Mouse (Mus musculus) kidney, embryonic 14.5 days (tissue): ENCODE data around the gene Bend6. TPM values are rescaled to one million over a fixed set of nuclear protein-coding genes. Genes with fewer than 3 reads are reported as not detected.

Source experiments
- ATAC-seq: fragments of 200-750 bp; cut with Nextera tagmentation; 2 replicates; pipeline ENCODE4 v1.8.0; 2017; ENCODE audit warnings: moderate number of reproducible peaks, mild to moderate bottlenecking, moderate TSS enrichment, moderate library complexity; ENCODE audit not compliant: low FRiP score, low TSS enrichment
- H3K27ac ChIP-seq: fragments of 300-500 bp; sonication (generic); 2 replicates; pipeline ENCODE4 v1.5.1; 2014; ENCODE audit warnings: low read depth, mild to moderate bottlenecking, low read length, moderate library complexity, mixed read lengths
- H3K27me3 ChIP-seq: fragments of 300-500 bp; sonication (generic); 2 replicates; pipeline ENCODE4 v1.6.1; 2014; ENCODE audit warnings: mild to moderate bottlenecking, low read length; ENCODE audit not compliant: control insufficient read depth, insufficient read depth
- H3K36me3 ChIP-seq: fragments of 300-500 bp; sonication (generic); 2 replicates; pipeline ENCODE4 v1.6.1; 2014; ENCODE audit warnings: low read length, mixed read lengths; ENCODE audit not compliant: control insufficient read depth, insufficient read depth
- H3K4me1 ChIP-seq: fragments of 300-500 bp; sonication (generic); 2 replicates; pipeline ENCODE4 v1.6.1; 2014; ENCODE audit warnings: low read length, mixed read lengths; ENCODE audit not compliant: control insufficient read depth, insufficient read depth
- H3K4me2 ChIP-seq: fragments of 300-500 bp; sonication (generic); replicated peaks from 2 replicates; pipeline ENCODE4 v1.6.1; 2014; ENCODE audit warnings: low read depth, mild to moderate bottlenecking, low read length
- H3K4me3 ChIP-seq: fragments of 300-500 bp; sonication (generic); 2 replicates; pipeline ENCODE4 v1.5.1; 2014; ENCODE audit warnings: mild to moderate bottlenecking, low read length
- H3K9ac ChIP-seq: fragments of 300-500 bp; sonication (generic); 2 replicates; pipeline ENCODE4 v1.6.1; 2014; ENCODE audit warnings: low read depth, mild to moderate bottlenecking, low read length, moderate library complexity
- H3K9me3 ChIP-seq: fragments of 300-500 bp; sonication (generic); 2 replicates; pipeline ENCODE4 v1.6.1; 2016; ENCODE audit warnings: low read length; ENCODE audit not compliant: control insufficient read depth
- WGBS: fragments of 180-500 bp; shearing (Covaris S2); extraction: QIAGEN DNeasy Blood & Tissue Kit; methylation state at CpG from one replicate; pipeline ENCODE4 v1.1.7; 2014; 5-methylcytosine and 5-hydroxymethylcytosine counted together
- polyA plus RNA-seq: library from polyadenylated mRNA; unstranded; fragments of >200 nt; fragmentation: Nextera tagmentation; extraction: Ambion mirVana; gene quantifications from 2 replicates; pipeline ENCODE4 v1.2.1, GENCODE M21; 2014

The Bend6 gene
- 0.47 and 0.55 TPM in 2 replicates for polyA plus RNA-seq

DNA sequence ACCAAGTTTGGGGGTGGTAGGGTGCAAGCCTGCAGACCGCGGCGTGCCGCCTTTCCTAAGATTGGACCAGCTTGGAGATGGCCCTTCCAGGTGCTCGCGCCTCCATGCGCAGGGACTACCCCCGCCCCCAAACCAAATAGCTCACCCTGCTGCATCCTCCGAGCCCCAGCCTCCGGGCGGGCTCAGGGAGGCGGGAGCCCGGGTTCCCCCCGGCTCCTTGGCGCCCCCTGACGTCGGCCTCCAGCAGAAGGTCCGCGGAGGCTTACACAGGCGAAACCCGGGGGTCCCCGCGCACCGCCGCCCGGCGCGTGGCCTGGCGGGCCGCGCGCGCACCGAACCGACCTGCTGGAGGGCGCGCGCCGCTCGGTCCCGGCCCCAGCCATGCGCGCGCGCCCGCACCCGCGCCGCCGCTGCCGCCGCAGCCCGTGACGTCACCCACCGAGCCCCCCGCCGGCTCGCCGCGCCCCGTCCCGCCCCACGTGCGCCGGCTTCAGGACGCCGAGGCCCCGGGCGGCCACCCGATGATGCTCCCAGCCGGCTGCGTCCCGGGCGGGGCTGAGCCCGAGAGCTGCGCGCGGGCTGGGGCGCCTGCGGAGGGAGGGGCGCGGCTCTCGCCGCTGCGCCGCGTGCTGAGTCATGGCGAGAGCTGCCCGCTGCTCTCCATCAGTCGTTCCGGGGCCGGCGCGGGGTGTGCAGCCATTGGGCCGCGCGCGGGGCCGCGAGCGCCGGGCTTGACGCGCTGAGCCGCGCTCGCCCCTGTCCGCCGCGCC is at the start of gene Bend6:
Bend6 (minus strand) TSS at position 396 of the 770 bp plus-strand sequence.
- H3K27ac ChIP-seq, result no peak within 1 kb of the TSS
- peak; percentile 90 for ATAC-seq
- peaks cover 39% of the 10 kb centered on the region for H3K27me3 ChIP-seq
- 0 out of 2 replicates have a peak, but pooled peaks cover 6% of the 10 kb centered on the region for H3K4me1 ChIP-seq
- H3K4me2 ChIP-seq, result peak within 1 kb of the TSS; percentile 97
- peak within 1 kb of the TSS; percentile 54 for H3K9ac ChIP-seq
- H3K36me3 ChIP-seq, result no peaks in the 10 kb centered on the region
- WGBS, result 0% methylated on average over 49 of the region's 110 CpGs
- peak within 1 kb of the TSS; percentile 67 for H3K4me3 ChIP-seq
- no peaks in the 10 kb centered on the region for H3K9me3 ChIP-seq

GRCm38 (mm10) chr1:33955626-33956025 is 48.0 kb upstream of the Bend6 start:
- H3K4me3 ChIP-seq, result no peak overlapping the region
- H3K9ac ChIP-seq, result no peak overlapping the region
- H3K27me3 ChIP-seq, result no peaks in the 10 kb centered on the region
- H3K27ac ChIP-seq, result no peak overlapping the region
- 93% methylated on average over 6 of the region's 6 CpGs for WGBS
- no peaks in the 10 kb centered on the region for H3K36me3 ChIP-seq
- no peak overlapping the region for H3K4me2 ChIP-seq
- ATAC-seq, result no peak
- no peaks in the 10 kb centered on the region for H3K9me3 ChIP-seq
- no peaks in the 10 kb centered on the region for H3K4me1 ChIP-seq

DNA sequence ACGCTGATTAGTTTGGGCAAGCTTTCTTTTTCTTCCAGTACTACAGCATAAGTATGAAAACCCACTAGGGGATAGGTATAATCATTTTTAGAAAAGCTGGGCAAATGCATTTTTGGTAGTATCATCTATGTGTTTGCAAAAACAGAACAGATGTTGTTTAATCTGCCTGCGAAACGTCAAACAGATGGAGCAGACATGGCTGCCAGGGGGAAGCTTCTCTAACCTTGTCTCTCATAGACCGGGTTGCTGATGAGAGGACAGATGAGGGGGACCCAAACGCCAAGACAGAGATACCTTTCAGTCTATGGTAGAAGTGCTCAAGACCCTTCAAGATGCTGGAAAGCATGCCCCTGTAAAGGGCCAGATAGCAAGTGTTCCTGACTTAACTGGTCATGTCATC is 40.9 kb upstream of the Bend6 start:
- Histone ChIP-seq H3K27ac (no peak overlapping the region), H3K27me3 (no peaks in the 10 kb centered on the region), H3K4me2 (no peak overlapping the region), H3K9ac (no peak overlapping the region), H3K4me3 (no peak overlapping the region), H3K36me3 (no peaks in the 10 kb centered on the region), H3K9me3 (no peaks in the 10 kb centered on the region), H3K4me1 (no peaks in the 10 kb centered on the region)
- 91% methylated on average over 5 of the region's 5 CpGs for WGBS
- ATAC-seq, result no peak

DNA sequence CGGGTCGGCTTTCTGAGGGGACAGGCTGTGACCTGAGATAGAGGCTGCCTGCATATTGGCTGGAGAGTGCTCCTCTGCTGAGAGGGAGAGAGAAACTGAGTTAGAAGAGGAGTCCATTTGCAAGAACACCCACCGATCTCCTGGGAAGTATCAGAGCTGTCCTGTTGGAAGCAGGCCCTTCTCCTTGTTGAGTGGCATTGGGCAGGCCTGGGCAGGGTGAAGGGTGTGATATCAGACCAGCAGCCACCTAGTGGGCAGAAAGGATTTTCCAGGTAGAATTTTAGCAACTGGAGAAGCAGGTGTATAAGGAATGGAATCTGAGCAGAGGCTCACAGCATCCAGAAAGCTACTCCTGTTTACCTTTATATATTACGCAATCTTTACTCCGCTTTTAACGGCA is 40.2 kb upstream of the Bend6 start:
- Histone ChIP-seq H3K4me2 (no peak overlapping the region), H3K9ac (no peak overlapping the region), H3K4me3 (no peak overlapping the region), H3K27ac (no peak overlapping the region), H3K4me1 (no peaks in the 10 kb centered on the region), H3K9me3 (no peaks in the 10 kb centered on the region), H3K36me3 (no peaks in the 10 kb centered on the region), H3K27me3 (no peaks in the 10 kb centered on the region)
- WGBS, result 91% methylated on average over 6 of the region's 6 CpGs
- no peak for ATAC-seq

DNA sequence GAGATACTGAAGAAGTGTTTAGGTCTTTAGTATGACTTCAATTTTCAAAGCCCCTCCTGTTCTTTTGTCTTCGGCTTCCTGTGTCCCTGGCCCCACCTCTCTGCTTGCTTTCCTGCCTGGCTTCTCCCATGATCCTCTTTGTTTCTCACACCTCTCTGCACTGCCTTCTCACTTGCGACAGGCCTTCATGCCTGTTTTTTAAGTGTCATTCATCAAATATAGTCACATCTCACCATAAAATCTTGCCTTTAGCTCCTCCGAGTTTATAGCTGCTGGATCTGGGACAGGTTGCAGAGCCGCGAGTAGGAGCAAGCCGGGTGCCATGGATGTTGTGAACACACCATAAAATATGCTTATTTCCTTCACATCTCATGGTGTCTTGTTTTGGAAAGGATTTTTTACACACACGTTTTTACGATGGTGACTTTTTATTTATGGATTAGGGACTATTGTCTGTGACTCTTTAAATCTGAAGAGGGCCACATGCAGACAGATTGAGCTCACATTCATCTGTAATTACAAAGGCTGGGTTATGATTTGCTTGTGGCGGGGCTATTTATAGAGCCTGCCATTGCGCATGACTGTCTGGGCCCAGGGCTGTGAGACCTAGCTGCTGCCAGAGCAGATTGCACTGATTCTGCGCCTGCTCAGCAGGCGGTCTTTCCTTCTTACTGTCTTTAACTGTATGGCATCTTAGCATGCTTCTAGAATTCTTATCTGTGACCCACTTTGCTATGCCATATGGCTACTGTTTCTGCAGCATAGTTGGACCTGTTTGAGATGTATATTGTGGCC is 39.2 kb upstream of the Bend6 start:
- Histone ChIP-seq H3K9ac (no peak overlapping the region), H3K4me1 (no peaks in the 10 kb centered on the region), H3K4me2 (no peak overlapping the region), H3K4me3 (no peak overlapping the region), H3K36me3 (no peaks in the 10 kb centered on the region), H3K27me3 (no peaks in the 10 kb centered on the region), H3K9me3 (no peaks in the 10 kb centered on the region), H3K27ac (no peak overlapping the region)
- peak; percentile 64; the same call in 1 of the 2 replicates for ATAC-seq
- WGBS, result 62% methylated on average over 12 of the region's 12 CpGs

- Histone ChIP-seq H3K4me3 (no peak overlapping the region), H3K27me3 (no peaks in the 10 kb centered on the region), H3K9ac (no peak overlapping the region), H3K4me1 (no peaks in the 10 kb centered on the region), H3K9me3 (no peaks in the 10 kb centered on the region), H3K27ac (no peak overlapping the region), H3K36me3 (no peaks in the 10 kb centered on the region), H3K4me2 (no peak overlapping the region)
- no peak for ATAC-seq
- 92% methylated on average over 6 of the region's 6 CpGs for WGBS
Observed at GRCm38 (mm10) chr1:33945756-33946155, 38.1 kb upstream of the Bend6 start.

DNA sequence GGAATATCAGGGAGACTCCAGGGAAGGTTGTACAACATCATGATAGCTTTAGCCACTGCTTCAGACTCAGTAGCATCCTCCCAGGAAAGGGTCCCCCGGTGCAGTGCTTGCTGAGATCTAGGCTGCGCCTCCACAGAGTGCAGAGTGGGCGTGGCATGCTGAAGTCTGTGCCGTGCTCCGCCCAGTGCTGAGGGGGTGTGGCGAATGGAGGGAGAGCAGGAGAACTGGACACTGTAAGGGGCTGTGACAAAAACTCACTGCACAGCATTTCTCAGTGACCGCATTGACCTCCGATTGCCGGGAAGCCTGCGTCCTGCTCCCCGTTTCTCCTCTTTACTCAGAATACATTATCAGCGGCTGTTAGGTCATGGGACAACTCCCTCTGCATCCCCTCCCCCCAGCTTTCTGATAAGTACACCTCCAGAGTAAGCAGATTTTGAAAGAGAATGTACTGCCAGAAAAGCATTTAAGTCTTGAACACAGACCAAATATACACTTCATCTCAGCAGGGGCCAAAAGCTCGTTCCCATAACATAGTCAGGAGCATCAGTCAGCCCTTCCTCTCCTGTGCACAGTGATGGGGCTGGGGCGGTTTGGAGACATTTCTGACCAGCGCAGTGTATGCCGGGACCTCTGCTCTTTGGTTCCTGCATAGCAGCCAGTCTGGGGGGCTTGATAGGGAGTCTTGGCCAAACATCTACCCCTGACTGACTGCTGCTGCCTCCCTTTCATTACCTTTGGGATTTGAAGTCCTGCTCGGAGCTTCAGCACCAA is 37.5 kb upstream of the Bend6 start:
- peak; percentile 82; the same call in 1 of the 2 replicates for ATAC-seq
- WGBS, result 67% methylated on average over 17 of the region's 17 CpGs
- no peaks in the 10 kb centered on the region for H3K27me3 ChIP-seq

GRCm38 (mm10) chr1:33943943-33944342 is 36.3 kb upstream of the Bend6 start:
- ATAC-seq, result no peak
- no peak overlapping the region for H3K27ac ChIP-seq
- WGBS, result 77% methylated on average over 2 of the region's 2 CpGs
- no peak overlapping the region for H3K4me3 ChIP-seq
- no peak overlapping the region for H3K9ac ChIP-seq
- no peaks in the 10 kb centered on the region for H3K36me3 ChIP-seq
- H3K27me3 ChIP-seq, result no peaks in the 10 kb centered on the region
- no peak overlapping the region for H3K4me2 ChIP-seq
- H3K9me3 ChIP-seq, result no peaks in the 10 kb centered on the region
- H3K4me1 ChIP-seq, result no peaks in the 10 kb centered on the region

More for the DNA sequence above, 37.5 kb upstream of the Bend6 start:
- 0 out of 2 replicates have a peak overlapping the region, but pooled peaks have one; percentile 8 for H3K4me2 ChIP-seq
- H3K9me3 ChIP-seq, result no peaks in the 10 kb centered on the region
- no peak overlapping the region for H3K9ac ChIP-seq
- no peak overlapping the region for H3K4me3 ChIP-seq
- no peaks in the 10 kb centered on the region for H3K4me1 ChIP-seq
- H3K27ac ChIP-seq, result no peak overlapping the region
- no peaks in the 10 kb centered on the region for H3K36me3 ChIP-seq
